Mouse (Mus musculus): ENCODE data around the gene Ltbp1. TPM values are rescaled to one million over a fixed set of nuclear protein-coding genes. Genes with fewer than 3 reads are reported as not detected.

The Ltbp1 gene
- total and polyA plus RNA-seq, 3 experiments = 2.3 to 6.4 (median 2.5) TPM

DNA sequence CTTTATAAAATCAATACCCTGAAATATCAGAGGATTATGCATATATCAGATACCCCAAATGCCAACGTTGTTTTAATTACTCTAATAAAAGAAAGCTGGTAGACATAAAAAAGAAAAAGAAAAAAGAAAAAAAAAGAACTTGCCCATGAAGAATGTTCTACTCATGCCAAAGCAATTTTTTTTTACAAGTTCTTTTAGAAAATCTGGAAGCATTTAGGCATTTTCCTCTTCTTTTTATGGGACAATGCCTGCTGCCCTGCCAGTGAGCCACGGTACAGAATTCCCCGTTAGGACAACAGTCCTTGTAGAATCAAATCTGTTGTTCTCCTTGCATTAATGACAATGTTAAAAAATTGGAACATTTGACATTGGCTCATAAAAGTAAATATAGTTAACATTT, 234.2 kb downstream of the Ltbp1 start:
- no peaks in the 10 kb centered on the region for H3K79me2 ChIP-seq (replicated peaks; ENCODE audit: control insufficient read depth, extremely low read depth, insufficient read depth, poor library complexity, severe bottlenecking)
- dilution Hi-C loops (cut with MboI; ENCODE audit: extremely low pct_ligation_motif_present, extremely low pct_unique_long_range_greater_than_20kb, low sequenced_read_pairs) (no loop called here), in situ Hi-C loops (cut with MboI; ENCODE audit: low pct_ligation_motif_present, low pct_unique_long_range_greater_than_20kb, low sequenced_read_pairs) (no loop called here)
- H3K27me3 ChIP-seq (replicated peaks) = no peaks in the 10 kb centered on the region
- H3K4me2 ChIP-seq (ENCODE audit: insufficient read depth, low read depth, poor library complexity, severe bottlenecking) = no peak overlapping the region
- H3K36me3 ChIP-seq (replicated peaks in 1 of 2; ENCODE audit: control insufficient read depth in 1 of 2, insufficient read depth in 1 of 2, low read length in 1 of 2) = no peaks in the 10 kb centered on the region
- H3K9ac ChIP-seq (ENCODE audit: insufficient read depth, low read depth) = no peak overlapping the region
- H3K27ac ChIP-seq (ENCODE audit: insufficient read depth, low read depth) = no peak overlapping the region
- TF ChIP-seq PAX5 (IDR thresholded peaks at IDR 0.05; ENCODE audit: low read length) (no peak), MAZ (IDR thresholded peaks at IDR 0.05; ENCODE audit: low read depth, low read length) (no peak), GABPA (IDR thresholded peaks at IDR 0.05; ENCODE audit: insufficient replicate concordance, low read depth, low read length) (no peak), ZMIZ1 (IDR thresholded peaks at IDR 0.05; ENCODE audit: low read depth, low read length) (no peak), NELFE (IDR thresholded peaks at IDR 0.05; ENCODE audit: low read depth, low read length) (no peak), CTCF (conservative IDR thresholded peaks at IDR 0.05 in 1 of 2, IDR thresholded peaks at IDR 0.05 in 1 of 2; ENCODE audit: low read depth in 2 of 2, low read length in 2 of 2) (no peak), ETS1 (conservative IDR thresholded peaks at IDR 0.05; ENCODE audit: low read depth, low read length) (no peak)
- no peak overlapping the region for H3K4me3 ChIP-seq (replicated peaks in 1 of 3; ENCODE audit: low read depth in 2 of 3, low read length in 2 of 3, poor library complexity in 1 of 3)
- no peaks in the 10 kb centered on the region for H3K9me3 ChIP-seq (replicated peaks; ENCODE audit: low read length)
- peaks cover 2 to 11% of the 10 kb centered on the region in 2 experiments; a peak in 3 of 4 replicates for H3K4me1 ChIP-seq (ENCODE audit: control insufficient read depth in 1 of 2, insufficient read depth in 2 of 2)
- DNase-seq (ENCODE audit: extremely low read depth) = no peak

DNA sequence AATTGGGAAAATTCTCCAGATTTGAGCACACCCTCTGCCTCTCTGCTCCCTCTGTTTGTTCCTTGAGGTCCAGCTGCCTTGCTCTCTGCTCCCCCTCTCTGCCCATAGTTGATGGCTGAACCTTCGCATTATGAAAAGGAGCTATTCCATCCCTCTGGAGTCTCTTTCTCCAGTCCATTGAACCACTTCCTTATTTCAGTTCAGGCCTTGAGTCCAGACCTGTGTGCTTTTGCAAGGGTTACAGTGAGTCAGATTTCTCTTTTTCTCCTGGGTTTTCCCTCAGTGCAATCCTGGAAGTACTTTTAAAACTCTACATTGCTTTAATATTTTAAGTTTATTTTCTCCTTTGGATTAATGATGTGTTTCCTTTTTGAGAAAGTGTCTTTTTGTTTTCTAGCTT, 236.7 kb downstream of the Ltbp1 start:
- no peak for DNase-seq (ENCODE audit: extremely low read depth)
- Histone ChIP-seq H3K4me1 (ENCODE audit: control insufficient read depth in 1 of 2, insufficient read depth in 2 of 2) (peaks cover 2 to 9% of the 10 kb centered on the region in 2 experiments; a peak in 2 of 4 replicates), H3K9ac (ENCODE audit: insufficient read depth, low read depth) (no peak overlapping the region), H3K4me3 (replicated peaks in 1 of 3; ENCODE audit: low read depth in 2 of 3, low read length in 2 of 3, poor library complexity in 1 of 3) (no peak overlapping the region), H3K79me2 (replicated peaks; ENCODE audit: control insufficient read depth, extremely low read depth, insufficient read depth, poor library complexity, severe bottlenecking) (no peaks in the 10 kb centered on the region), H3K4me2 (ENCODE audit: insufficient read depth, low read depth, poor library complexity, severe bottlenecking) (no peak overlapping the region), H3K9me3 (replicated peaks; ENCODE audit: low read length) (no peaks in the 10 kb centered on the region), H3K27me3 (replicated peaks) (no peaks in the 10 kb centered on the region), H3K27ac (ENCODE audit: insufficient read depth, low read depth) (no peak overlapping the region), H3K36me3 (replicated peaks in 1 of 2; ENCODE audit: control insufficient read depth in 1 of 2, insufficient read depth in 1 of 2, low read length in 1 of 2) (no peaks in the 10 kb centered on the region)
- in situ Hi-C loops (cut with MboI; ENCODE audit: low pct_ligation_motif_present, low pct_unique_long_range_greater_than_20kb, low sequenced_read_pairs) (no loop called here), dilution Hi-C loops (cut with MboI; ENCODE audit: extremely low pct_ligation_motif_present, extremely low pct_unique_long_range_greater_than_20kb, low sequenced_read_pairs) (no loop called here)
- TF ChIP-seq MYC (IDR thresholded peaks at IDR 0.05; ENCODE audit: low read depth, low read length) (no peak), ELF1 (IDR thresholded peaks at IDR 0.05; ENCODE audit: low read depth, low read length) (no peak), CHD2 (IDR thresholded peaks at IDR 0.05; ENCODE audit: low read length) (no peak), ZMIZ1 (IDR thresholded peaks at IDR 0.05; ENCODE audit: low read depth, low read length) (no peak), NELFE (IDR thresholded peaks at IDR 0.05; ENCODE audit: low read depth, low read length) (no peak), IRF4 (IDR thresholded peaks at IDR 0.05; ENCODE audit: low read depth, low read length) (no peak), EP300 (IDR thresholded peaks at IDR 0.05; ENCODE audit: low read length) (no peak), MXI1 (IDR thresholded peaks at IDR 0.05; ENCODE audit: low read depth, low read length) (no peak), E2F4 (IDR thresholded peaks at IDR 0.05; ENCODE audit: insufficient replicate concordance, low read depth, low read length) (no peak)

DNA sequence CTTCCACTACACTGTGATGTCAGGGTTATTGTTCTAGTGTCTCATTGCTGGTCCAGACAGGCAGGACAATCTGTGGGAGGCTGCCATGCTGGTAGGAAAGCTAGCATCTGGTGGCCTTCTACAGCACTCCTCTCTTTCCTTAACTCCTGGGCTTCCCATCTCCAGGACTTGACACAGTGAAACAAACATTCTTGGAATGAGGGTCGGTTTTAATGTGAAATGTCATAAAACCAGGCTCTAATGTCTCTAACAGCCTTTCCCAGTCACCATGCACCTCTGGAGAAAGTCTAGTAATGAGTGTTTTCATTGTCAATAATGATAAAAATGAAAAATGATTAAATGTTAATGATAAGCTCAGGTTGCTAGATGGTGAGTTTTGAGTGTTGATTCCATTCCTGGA, 237.9 kb downstream of the Ltbp1 start:
- in situ Hi-C loops (cut with MboI; ENCODE audit: low pct_ligation_motif_present, low pct_unique_long_range_greater_than_20kb, low sequenced_read_pairs) = no loop called here
- H3K36me3 ChIP-seq (replicated peaks in 1 of 2; ENCODE audit: control insufficient read depth in 1 of 2, insufficient read depth in 1 of 2, low read length in 1 of 2) = no peaks in the 10 kb centered on the region
- peaks cover 2 to 14% of the 10 kb centered on the region in 2 experiments; a peak in 2 of 4 replicates for H3K4me1 ChIP-seq (ENCODE audit: control insufficient read depth in 1 of 2, insufficient read depth in 2 of 2)
- H3K9ac ChIP-seq (ENCODE audit: insufficient read depth, low read depth) = no peak overlapping the region
- no peak for DNase-seq (ENCODE audit: extremely low read depth)
- dilution Hi-C loops (cut with MboI; ENCODE audit: extremely low pct_ligation_motif_present, extremely low pct_unique_long_range_greater_than_20kb, low sequenced_read_pairs) = no loop called here
- H3K4me2 ChIP-seq (ENCODE audit: insufficient read depth, low read depth, poor library complexity, severe bottlenecking) = no peak overlapping the region
- no peaks in the 10 kb centered on the region for H3K9me3 ChIP-seq (replicated peaks; ENCODE audit: low read length)
- no peaks in the 10 kb centered on the region for H3K79me2 ChIP-seq (replicated peaks; ENCODE audit: control insufficient read depth, extremely low read depth, insufficient read depth, poor library complexity, severe bottlenecking)
- H3K27ac ChIP-seq (ENCODE audit: insufficient read depth, low read depth) = no peak overlapping the region
- no peak overlapping the region for H3K4me3 ChIP-seq (replicated peaks in 1 of 3; ENCODE audit: low read depth in 2 of 3, low read length in 2 of 3, poor library complexity in 1 of 3)
- no peaks in the 10 kb centered on the region for H3K27me3 ChIP-seq (replicated peaks)
- no peak for TF ChIP-seq GABPA (IDR thresholded peaks at IDR 0.05; ENCODE audit: insufficient replicate concordance, low read depth, low read length)
- TF ChIP-seq E2F4 (IDR thresholded peaks at IDR 0.05; ENCODE audit: insufficient replicate concordance, low read depth, low read length) = no peak
- TF ChIP-seq BHLHE40 (IDR thresholded peaks at IDR 0.05; ENCODE audit: low read depth, low read length) = no peak
- no peak for TF ChIP-seq MAFK (IDR thresholded peaks at IDR 0.05; ENCODE audit: insufficient replicate concordance, low read length)
- no peak for TF ChIP-seq TCF12 (IDR thresholded peaks at IDR 0.05; ENCODE audit: low read depth, low read length)
- no peak for TF ChIP-seq HCFC1 (IDR thresholded peaks at IDR 0.05; ENCODE audit: low read depth, low read length)
- TF ChIP-seq ETS1 (conservative IDR thresholded peaks at IDR 0.05; ENCODE audit: low read depth, low read length) = no peak
- no peak for TF ChIP-seq USF2 (conservative IDR thresholded peaks at IDR 0.05; ENCODE audit: low read depth, low read length)
- TF ChIP-seq KAT2A (IDR thresholded peaks at IDR 0.05; ENCODE audit: insufficient replicate concordance, low read length) = no peak
- TF ChIP-seq CTCF (conservative IDR thresholded peaks at IDR 0.05 in 1 of 2, IDR thresholded peaks at IDR 0.05 in 1 of 2; ENCODE audit: low read depth in 2 of 2, low read length in 2 of 2) = no peak
- TF ChIP-seq RAD21 (IDR thresholded peaks at IDR 0.05; ENCODE audit: low read depth, low read length) = no peak
- TF ChIP-seq ZKSCAN1 (IDR thresholded peaks at IDR 0.05; ENCODE audit: borderline replicate concordance, low read depth, low read length) = no peak
- no peak for TF ChIP-seq RCOR1 (conservative IDR thresholded peaks at IDR 0.05; ENCODE audit: low read depth, low read length)
- TF ChIP-seq NRF1 (IDR thresholded peaks at IDR 0.05; ENCODE audit: low read depth, low read length) = no peak
- TF ChIP-seq ZNF384 (IDR thresholded peaks at IDR 0.05; ENCODE audit: low read depth, low read length) = no peak
- no peak for TF ChIP-seq CHD1 (IDR thresholded peaks at IDR 0.05; ENCODE audit: low read depth, low read length)

Data from CH12.LX (cell line).